Mouse (Mus musculus) MEL (cell line): ENCODE results near the gene Eif2b3.

Experiments used
- CTCF ChIP-seq, 3 experiments: IDR thresholded peaks in 2 of 3; conservative IDR thresholded peaks in 1 of 3; 2 replicates each; pipeline ENCODE4 v1.5.1; 2011 to 2012; ENCODE audit warnings: low read length in 3 of 3, low read depth in 2 of 3, mild to moderate bottlenecking in 2 of 3, improper control_type of control experiment in 1 of 3, inconsistent platforms in 1 of 3, mixed read lengths in 1 of 3, moderate library complexity in 1 of 3; ENCODE audit not compliant: control insufficient read depth in 1 of 3, insufficient read depth in 1 of 3, poor library complexity in 1 of 3, severe bottlenecking in 1 of 3
- MAZ ChIP-seq: IDR thresholded peaks from 2 replicates; pipeline ENCODE4 v1.6.1; 2012; ENCODE audit warnings: low read depth, mild to moderate bottlenecking, inconsistent platforms, low read length, improper control_type of control experiment
- MYC ChIP-seq: IDR thresholded peaks from 2 replicates; pipeline ENCODE4 v1.6.1; 2011; ENCODE audit warnings: low read depth, mild to moderate bottlenecking, low read length, improper control_type of control experiment, moderate library complexity
- POLR2A ChIP-seq, 2 experiments: IDR thresholded peaks; 2 replicates each; pipeline ENCODE4 v1.6.1; 2011 to 2012; ENCODE audit warnings: low read length in 2 of 2, mild to moderate bottlenecking in 2 of 2, control low read depth in 1 of 2, improper control_type of control experiment in 1 of 2, low read depth in 1 of 2, moderate library complexity in 1 of 2; ENCODE audit not compliant: control insufficient read depth in 1 of 2, insufficient read depth in 1 of 2, poor library complexity in 1 of 2
- TBP ChIP-seq: IDR thresholded peaks from 2 replicates; pipeline ENCODE4 v1.8.0; 2011; ENCODE audit warnings: low read depth, low read length, improper control_type of control experiment
- ZKSCAN1 ChIP-seq: IDR thresholded peaks from 2 replicates; pipeline ENCODE4 v1.6.1; 2012; ENCODE audit warnings: low read depth, mild to moderate bottlenecking, inconsistent platforms, low read length, improper control_type of control experiment, moderate library complexity

DNA sequence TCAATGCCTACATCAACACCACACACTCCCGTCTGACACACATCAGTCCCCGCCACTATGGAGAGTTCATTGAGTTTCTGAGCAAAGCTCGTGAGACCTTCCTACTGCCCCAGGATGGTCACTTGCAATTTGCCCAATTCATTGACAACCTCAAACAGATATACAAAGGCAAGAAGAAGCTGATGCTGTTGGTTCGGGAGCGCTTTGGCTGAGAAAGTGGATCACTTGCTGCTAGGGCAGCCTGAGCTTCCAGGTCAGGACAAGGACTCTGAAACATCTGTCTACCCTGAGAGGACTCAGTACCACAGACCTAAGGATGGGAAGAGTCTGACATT is 32.1 kb upstream of the Eif2b3 start:
- TF ChIP-seq POLR2A (IDR thresholded peaks at IDR 0.05; ENCODE audit: control insufficient read depth in 1 of 2, insufficient read depth in 1 of 2, low read depth in 1 of 2, low read length in 2 of 2, poor library complexity in 1 of 2) (no peak), CTCF (IDR thresholded peaks at IDR 0.05 in 2 of 3, conservative IDR thresholded peaks at IDR 0.05 in 1 of 3; ENCODE audit: control insufficient read depth in 1 of 3, insufficient read depth in 1 of 3, low read depth in 2 of 3, low read length in 3 of 3, poor library complexity in 1 of 3, severe bottlenecking in 1 of 3) (0 out of 6 replicates have a peak, but pooled peaks of 1 of the 3 experiments have one; percentile 4), ZKSCAN1 (no peak), MYC (no peak), TBP (no peak), MAZ (no peak)
